29 mouse cellular contexts compared by ENCODE assay signal in genomic region chr10:63152358-63152757, GRCm38 (mm10). TPM values are rescaled to one million over a fixed set of nuclear protein-coding genes. Genes with fewer than 3 reads are reported as not detected.
DNase-seq lines count a peak whose midpoint lies in the region; ATAC-seq and TF ChIP-seq lines count a peak whose summit lies in the region.
"Had no signal": no experiment of that assay in that cellular context is flagged by ENCODE, and none has a peak within 500 bp of the region (broad histone marks: within the 10 kb centered on the region; RNA-seq: fewer than 3 reads in every experiment).

No protein-coding gene starts in this region.

- no peak overlapping the region for H3K9ac ChIP-seq in forebrain, postnatal 0 days
- H3K9ac ChIP-seq in forebrain, embryonic 13.5 days = no peak overlapping the region
- H3K9ac ChIP-seq in kidney, postnatal 0 days (ENCODE audit: low read depth, low read length) = no peak overlapping the region
- H3K9ac ChIP-seq in kidney, embryonic 16.5 days (replicated peaks; ENCODE audit: low read length) = no peak overlapping the region
- no peak overlapping the region for H3K9ac ChIP-seq in lung, postnatal 0 days (replicated peaks; ENCODE audit: low read depth)
- H3K9ac ChIP-seq: embryonic facial prominence, embryonic 13.5 days; forebrain, embryonic 12.5 days; heart, embryonic 12.5 days; hindbrain, embryonic 13.5 days; liver, embryonic 12.5 days; neural tube, embryonic 15.5 days had no signal

- H3K4me1 ChIP-seq in forebrain, postnatal 0 days (ENCODE audit: insufficient read depth) = no peaks in the 10 kb centered on the region
- H3K4me1 ChIP-seq in forebrain, embryonic 13.5 days = no peaks in the 10 kb centered on the region
- H3K4me1 ChIP-seq in kidney, postnatal 0 days (replicated peaks; ENCODE audit: insufficient read depth, low read length) = no peaks in the 10 kb centered on the region
- H3K4me1 ChIP-seq in kidney, embryonic 16.5 days (ENCODE audit: insufficient read depth, low read length) = no peaks in the 10 kb centered on the region
- H3K4me1 ChIP-seq in lung, postnatal 0 days (ENCODE audit: insufficient read depth, low read depth, low read length) = peaks cover 3% of the 10 kb centered on the region; the same call in 1 of the 2 replicates
- no peaks in the 10 kb centered on the region for H3K4me1 ChIP-seq in lung, adult 2 months (ENCODE audit: control insufficient read depth, insufficient read depth, low read length)
- H3K4me1 ChIP-seq: embryonic facial prominence, embryonic 13.5 days; forebrain, embryonic 12.5 days; hindbrain, embryonic 13.5 days; liver, embryonic 12.5 days; midbrain, embryonic 10.5 days; neural tube, embryonic 15.5 days had no signal

- peak; percentile 37; the same call in 1 of the 2 replicates for TF ChIP-seq CTCF in forebrain, postnatal 0 days (IDR thresholded peaks at IDR 0.05; ENCODE audit: low read depth)
- peak; percentile 17; the same call in 1 of the 2 replicates for TF ChIP-seq CTCF in kidney, postnatal 0 days (IDR thresholded peaks at IDR 0.05; ENCODE audit: low read depth)
- no peak for TF ChIP-seq CTCF in lung, postnatal 0 days (IDR thresholded peaks at IDR 0.05)
- no peak for TF ChIP-seq CTCF in lung, adult 2 months (IDR thresholded peaks at IDR 0.05; ENCODE audit: insufficient read depth, low read length)

- no peak; the same call in 1 of the 2 replicates for ATAC-seq in forebrain, postnatal 0 days
- ATAC-seq in forebrain, embryonic 13.5 days = no peak
- ATAC-seq in kidney, postnatal 0 days (replicated peaks; ENCODE audit: low FRiP score, low read depth) = no peak
- ATAC-seq in kidney, embryonic 16.5 days (ENCODE audit: low FRiP score, low TSS enrichment) = no peak
- ATAC-seq in lung, postnatal 0 days = no peak
- ATAC-seq: intestine, embryonic 16.5 days; liver, embryonic 12.5 days had no signal

- no peaks in the 10 kb centered on the region for H3K9me3 ChIP-seq in forebrain, postnatal 0 days (ENCODE audit: low read length)
- H3K9me3 ChIP-seq in forebrain, embryonic 13.5 days (replicated peaks) = no peaks in the 10 kb centered on the region
- H3K9me3 ChIP-seq in kidney, postnatal 0 days (replicated peaks; ENCODE audit: low read length) = no peaks in the 10 kb centered on the region
- no peaks in the 10 kb centered on the region for H3K9me3 ChIP-seq in kidney, embryonic 16.5 days (ENCODE audit: low read length)
- H3K9me3 ChIP-seq in lung, postnatal 0 days (ENCODE audit: low read length) = no peaks in the 10 kb centered on the region
- H3K9me3 ChIP-seq: embryonic facial prominence, embryonic 13.5 days; forebrain, embryonic 12.5 days; heart, embryonic 12.5 days; hindbrain, embryonic 13.5 days; liver, embryonic 12.5 days; midbrain, embryonic 10.5 days; neural tube, embryonic 15.5 days had no signal

- no peaks in the 10 kb centered on the region for H3K27me3 ChIP-seq in forebrain, postnatal 0 days (ENCODE audit: insufficient read depth, low read length)
- H3K27me3 ChIP-seq in forebrain, embryonic 13.5 days = no peaks in the 10 kb centered on the region
- H3K27me3 ChIP-seq in kidney, postnatal 0 days (ENCODE audit: insufficient read depth, low read length) = no peaks in the 10 kb centered on the region
- H3K27me3 ChIP-seq in kidney, embryonic 16.5 days (ENCODE audit: insufficient read depth, low read length) = no peaks in the 10 kb centered on the region
- H3K27me3 ChIP-seq in lung, postnatal 0 days (replicated peaks; ENCODE audit: insufficient read depth, low read length) = no peaks in the 10 kb centered on the region
- H3K27me3 ChIP-seq: embryonic facial prominence, embryonic 13.5 days; forebrain, embryonic 12.5 days; heart, embryonic 12.5 days; hindbrain, embryonic 13.5 days; liver, embryonic 12.5 days; neural tube, embryonic 15.5 days had no signal

- TF ChIP-seq POLR2A in lung, adult 2 months (IDR thresholded peaks at IDR 0.05; ENCODE audit: borderline replicate concordance, extremely low read depth, low read depth, low read length) = no peak

- DNase-seq in forebrain, postnatal 0 days = no peak
- DNase-seq in kidney, postnatal 0 days (ENCODE audit: low spot score) = peak; percentile 12
- DNase-seq in lung, postnatal 0 days (ENCODE audit: low spot score) = peak; percentile 7
- no peak for DNase-seq in lung, adult 2 months
- DNase-seq in adrenal gland, postnatal 36 days = no peak
- DNase-seq in right cerebral cortex, adult 18-20 months = no peak
- DNase-seq: adrenal gland, postnatal 14 days; cerebellum, adult 8-10 months; cerebellum, postnatal 36 days; embryo, embryonic 11 days; gastrocnemius, adult 2 months; kidney, adult 9 months; kidney, postnatal 36 days; layer of hippocampus, adult 9-11 months; lung, postnatal 10 days had no signal

- H3K36me3 ChIP-seq in forebrain, postnatal 0 days (ENCODE audit: insufficient read depth) = no peaks in the 10 kb centered on the region
- H3K36me3 ChIP-seq in forebrain, embryonic 13.5 days (ENCODE audit: poor library complexity, severe bottlenecking) = no peaks in the 10 kb centered on the region
- no peaks in the 10 kb centered on the region for H3K36me3 ChIP-seq in kidney, postnatal 0 days (ENCODE audit: insufficient read depth, low read length)
- no peaks in the 10 kb centered on the region for H3K36me3 ChIP-seq in kidney, embryonic 16.5 days (ENCODE audit: insufficient read depth, low read length)
- no peaks in the 10 kb centered on the region for H3K36me3 ChIP-seq in lung, postnatal 0 days (ENCODE audit: insufficient read depth, low read length)
- H3K36me3 ChIP-seq: embryonic facial prominence, embryonic 13.5 days; forebrain, embryonic 12.5 days; heart, embryonic 12.5 days; hindbrain, embryonic 13.5 days; liver, embryonic 12.5 days; midbrain, embryonic 10.5 days; neural tube, embryonic 15.5 days had no signal

- no peak overlapping the region for H3K4me3 ChIP-seq in forebrain, postnatal 0 days (ENCODE audit: low read depth, low read length)
- H3K4me3 ChIP-seq in forebrain, embryonic 13.5 days = no peak overlapping the region
- H3K4me3 ChIP-seq in kidney, postnatal 0 days (replicated peaks; ENCODE audit: low read depth, low read length) = no peak overlapping the region
- no peak overlapping the region for H3K4me3 ChIP-seq in kidney, embryonic 16.5 days (ENCODE audit: low read length)
- H3K4me3 ChIP-seq in lung, postnatal 0 days (ENCODE audit: low read depth, low read length) = no peak overlapping the region
- H3K4me3 ChIP-seq in lung, adult 2 months (replicated peaks; ENCODE audit: extremely low read depth, low read depth, low read length) = no peak overlapping the region
- H3K4me3 ChIP-seq: embryonic facial prominence, embryonic 13.5 days; erythroblast, embryonic 14.5 days; forebrain, embryonic 12.5 days; gastrocnemius, adult 2 months; heart, embryonic 12.5 days; hindbrain, embryonic 13.5 days; liver, embryonic 12.5 days; midbrain, embryonic 10.5 days; neural tube, embryonic 15.5 days had no signal

- no peak overlapping the region for H3K27ac ChIP-seq in forebrain, postnatal 0 days (ENCODE audit: low read depth, low read length)
- no peak overlapping the region for H3K27ac ChIP-seq in forebrain, embryonic 13.5 days
- H3K27ac ChIP-seq in kidney, postnatal 0 days = no peak overlapping the region
- H3K27ac ChIP-seq in kidney, embryonic 16.5 days (ENCODE audit: low read length) = no peak overlapping the region
- no peak overlapping the region for H3K27ac ChIP-seq in lung, postnatal 0 days (ENCODE audit: low read length)
- H3K27ac ChIP-seq: embryonic facial prominence, embryonic 13.5 days; forebrain, embryonic 12.5 days; gastrocnemius, adult 2 months; hindbrain, embryonic 13.5 days; liver, embryonic 12.5 days; midbrain, embryonic 10.5 days; neural tube, embryonic 15.5 days had no signal

- H3K4me2 ChIP-seq in forebrain, postnatal 0 days (ENCODE audit: low read depth) = no peak overlapping the region
- no peak overlapping the region for H3K4me2 ChIP-seq in forebrain, embryonic 13.5 days
- H3K4me2 ChIP-seq in kidney, postnatal 0 days (ENCODE audit: low read length) = no peak overlapping the region
- H3K4me2 ChIP-seq in kidney, embryonic 16.5 days (replicated peaks; ENCODE audit: low read depth, low read length) = no peak overlapping the region
- H3K4me2 ChIP-seq in lung, postnatal 0 days (replicated peaks; ENCODE audit: low read depth, low read length) = no peak overlapping the region
- H3K4me2 ChIP-seq: embryonic facial prominence, embryonic 13.5 days; forebrain, embryonic 12.5 days; heart, embryonic 12.5 days; hindbrain, embryonic 13.5 days; liver, embryonic 12.5 days; neural tube, embryonic 15.5 days had no signal

- TF ChIP-seq EP300 in lung, postnatal 0 days (IDR thresholded peaks at IDR 0.05) = no peak

RNA-seq across cellular contexts. Expression of gene Mypn, which starts 51.4 kb away (rescaled TPM):
- total RNA-seq in forebrain, postnatal 0 days (2014; rRNA removed) = 0.62 and 1.2 TPM in 2 replicates
- polyA plus RNA-seq in forebrain, postnatal 0 days (2015; fragmentation: Nextera tagmentation; extraction: Ambion mirVana) = 0.36 and 0.67 TPM in 2 replicates
- polyA plus RNA-seq in forebrain, embryonic 13.5 days (2015; fragmentation: Nextera tagmentation; extraction: Ambion mirVana) = 0.16 TPM in 1 of 2 replicates, not detected in the other
- not detected in 2 replicates for polyA plus RNA-seq in kidney, postnatal 0 days (2015; fragmentation: Nextera tagmentation; extraction: Ambion mirVana)
- 0.10 and 0.18 TPM in 2 replicates for polyA plus RNA-seq in kidney, embryonic 16.5 days (2015; fragmentation: Nextera tagmentation; extraction: Ambion mirVana)
- 0.16 and 0.18 TPM in 2 replicates for polyA plus RNA-seq in lung, postnatal 0 days (2015; fragmentation: Nextera tagmentation; extraction: Ambion mirVana)
- polyA plus RNA-seq in lung, adult 2 months (2012; rRNA removed) = 0.63 and 2.6 TPM in 2 replicates
- total RNA-seq in adrenal gland, postnatal 36 days (2021) = under 1 TPM; 0.46 to 0.59 TPM
- polyA plus RNA-seq: erythroblast, embryonic 14.5 days; forebrain, embryonic 12.5 days; intestine, embryonic 16.5 days had no signal

RNA-seq across cellular contexts. Expression of gene Atoh7, which starts 52.9 kb away (rescaled TPM):
- 0.15 and 0.71 TPM in 2 replicates for total RNA-seq in forebrain, postnatal 0 days (2014; rRNA removed)
- 3.3 and 4.8 TPM in 2 replicates for polyA plus RNA-seq in forebrain, postnatal 0 days (2015; fragmentation: Nextera tagmentation; extraction: Ambion mirVana)
- polyA plus RNA-seq in forebrain, embryonic 13.5 days (2015; fragmentation: Nextera tagmentation; extraction: Ambion mirVana) = 0.63 and 1.0 TPM in 2 replicates
- polyA plus RNA-seq in kidney, postnatal 0 days (2015; fragmentation: Nextera tagmentation; extraction: Ambion mirVana) = 0.22 and 0.26 TPM in 2 replicates
- not detected in 2 replicates for polyA plus RNA-seq in kidney, embryonic 16.5 days (2015; fragmentation: Nextera tagmentation; extraction: Ambion mirVana)
- polyA plus RNA-seq in lung, postnatal 0 days (2015; fragmentation: Nextera tagmentation; extraction: Ambion mirVana) = not detected in 2 replicates
- not detected in 2 replicates for polyA plus RNA-seq in lung, adult 2 months (2012; rRNA removed)
- total RNA-seq in adrenal gland, postnatal 36 days (2021) = not detected
- total RNA-seq: adrenal gland, postnatal 14 days; gastrocnemius, adult 2 months; gastrocnemius, postnatal 4 days; heart, postnatal 25 days had no signal
- polyA plus RNA-seq: embryonic facial prominence, embryonic 13.5 days; erythroblast, embryonic 14.5 days; heart, embryonic 12.5 days; intestine, embryonic 16.5 days; liver, embryonic 12.5 days; small intestine, adult 2 months had no signal

Comparison
In these comparisons a context has a peak if more than half of its experiments do, and no peak if none do; other contexts are left out.
1. DNase-seq: peak in kidney, postnatal 0 days (single experiment) and lung, postnatal 0 days (single experiment); none in forebrain, postnatal 0 days (single experiment), lung, adult 2 months (single experiment), adrenal gland, postnatal 36 days (0 of 2) and right cerebral cortex, adult 18-20 months (single experiment).
2. CTCF ChIP-seq: peak in forebrain, postnatal 0 days (single experiment) and kidney, postnatal 0 days (single experiment); none in lung, postnatal 0 days (single experiment) and lung, adult 2 months (single experiment).